Mouse (Mus musculus) duodenum, adult 2 months (tissue): ENCODE measurements around the gene Ankrd11. TPM values are rescaled to one million over a fixed set of nuclear protein-coding genes. Genes with fewer than 3 reads are reported as not detected.

ENCODE experiments used
- polyA plus RNA-seq: library from polyadenylated mRNA; depleted of rRNA; stranded (reverse); fragments of >200 nt; gene quantifications from 2 replicates; pipeline ENCODE4 v1.2.3, GENCODE M21; 2012; ENCODE audit warnings: low replicate concordance; rRNA removed

Ankrd11 gene
- 34.4 and 43.1 TPM in 2 replicates for polyA plus RNA-seq

DNA sequence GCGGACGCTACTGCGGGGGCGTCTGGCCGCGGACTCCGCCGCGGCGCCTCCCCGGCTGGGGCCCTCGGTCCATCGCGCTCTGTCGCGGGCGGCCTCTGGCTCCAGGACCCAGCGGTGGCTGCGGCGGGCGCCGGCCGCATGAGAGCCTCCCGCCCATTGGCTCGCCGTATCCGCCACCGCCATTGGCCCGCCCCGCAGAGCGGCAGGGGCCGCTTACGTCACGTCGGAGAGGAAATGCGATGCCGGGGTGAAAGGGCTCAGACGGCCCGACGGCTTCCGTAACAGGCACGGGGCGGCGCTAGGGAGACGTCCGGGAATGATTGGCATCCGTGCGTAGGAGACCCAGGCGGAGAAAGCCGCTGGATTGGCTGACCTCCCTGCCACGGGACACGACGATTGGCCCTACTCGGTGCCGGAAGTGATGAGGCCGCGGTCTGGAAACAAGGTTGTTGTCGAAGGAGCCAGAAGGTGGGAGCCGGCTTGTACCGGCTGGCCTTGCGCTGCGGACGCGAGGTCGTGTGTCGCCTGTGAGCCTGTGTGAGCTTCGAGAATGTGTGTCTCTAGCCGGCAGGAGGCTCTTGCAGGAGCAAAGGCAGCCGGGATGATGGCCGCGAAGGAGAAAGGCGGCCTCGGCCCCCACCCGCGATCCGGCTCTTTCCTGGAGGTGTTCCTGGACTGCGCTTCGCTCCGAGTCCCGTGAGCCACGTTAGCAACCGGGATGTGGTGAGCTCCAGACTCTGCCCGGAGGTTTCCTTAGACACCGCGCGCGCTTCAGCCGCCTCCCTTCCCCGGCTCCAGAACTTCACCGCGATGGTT, at the start of gene Ankrd11:
Gene Ankrd11 (minus strand): TSS at position 120 of the 816 bp plus-strand sequence.

DNA sequence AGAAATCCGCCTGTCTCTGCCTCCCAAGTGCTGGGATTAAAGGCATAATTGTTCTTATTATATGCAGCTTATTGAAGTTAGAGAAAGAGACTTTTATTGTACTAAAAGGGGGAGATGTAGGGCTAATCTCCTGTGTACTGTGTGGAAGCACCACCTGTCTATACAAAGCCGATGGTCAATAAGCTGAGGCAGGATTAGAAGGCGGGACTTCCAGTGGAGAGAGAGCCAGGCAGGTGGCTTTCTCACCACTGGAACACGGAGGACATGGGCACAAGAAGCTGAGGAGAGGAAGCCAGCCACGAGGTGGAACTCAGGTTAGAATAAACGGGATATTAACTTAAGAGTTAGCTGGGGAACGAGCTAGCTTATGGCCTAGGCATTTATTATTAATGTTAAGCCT, 20.6 kb upstream of the Ankrd11 start, which contains the start of gene Spg7:
Gene Spg7 (plus strand): TSS at position 222 of the 400 bp plus-strand sequence.

DNA sequence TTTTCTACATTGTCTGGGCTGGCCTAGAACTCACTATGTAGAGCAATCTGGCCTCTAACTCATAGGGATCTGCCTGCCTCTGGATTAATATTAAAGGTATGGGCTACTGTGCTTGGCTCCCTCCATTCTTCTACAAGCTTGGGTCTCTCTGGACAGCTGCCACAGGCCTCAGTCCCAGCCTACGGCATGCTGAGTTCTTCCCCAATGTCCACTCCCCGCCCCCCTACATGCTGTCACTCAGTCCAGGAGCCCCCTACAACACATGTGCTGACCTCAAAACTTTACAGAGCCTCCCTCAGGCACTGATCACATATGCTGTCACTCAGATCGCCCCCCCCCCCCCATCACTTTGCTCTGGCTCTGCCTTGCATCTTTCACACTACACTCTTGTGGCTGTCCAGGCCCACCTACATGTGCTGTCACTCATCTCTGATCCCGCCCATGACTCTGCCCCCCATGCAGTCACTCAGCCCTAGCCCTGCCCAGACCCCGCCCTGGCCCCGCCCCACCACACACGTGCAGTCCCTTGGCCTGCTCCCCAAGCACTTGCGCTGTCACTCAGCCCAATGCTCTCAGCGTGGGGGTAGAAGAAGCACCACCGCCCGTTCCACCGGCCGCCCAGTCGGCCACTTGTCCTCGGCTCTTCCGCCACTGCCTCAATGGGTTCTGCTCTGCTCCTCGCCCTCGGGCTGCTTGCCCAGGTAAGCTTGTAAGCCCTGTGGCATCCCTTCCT, 194.1 kb downstream of the Ankrd11 start, which contains the start of gene Cdh15:
Gene Cdh15 (plus strand): TSS at position 138 of the 733 bp plus-strand sequence.

Other genes starting within 250 kb of the Ankrd11 start
- not detected in 2 replicates for gene Cdh15, start 194.3 kb downstream of the Ankrd11 start, polyA plus RNA-seq
- 151 and 211 TPM in 2 replicates for gene Spg7, start 20.7 kb upstream of the Ankrd11 start, polyA plus RNA-seq
- 1,912 and 2,891 TPM in 2 replicates for gene Rpl13, start 60.1 kb upstream of the Ankrd11 start, polyA plus RNA-seq
- gene Cpne7, start 75.1 kb upstream of the Ankrd11 start, polyA plus RNA-seq: 1.0 and 1.5 TPM in 2 replicates
- 0.79 and 2.6 TPM in 2 replicates for gene Sult5a1, start 116.0 kb upstream of the Ankrd11 start, polyA plus RNA-seq
- 120 and 652 TPM in 2 replicates for gene Dpep1, start 144.0 kb upstream of the Ankrd11 start, polyA plus RNA-seq
- 98.3 and 162 TPM in 2 replicates for gene Chmp1a, start 170.5 kb upstream of the Ankrd11 start, polyA plus RNA-seq
- gene Spata33, start 170.6 kb upstream of the Ankrd11 start, polyA plus RNA-seq: 0.11 and 0.25 TPM in 2 replicates
- gene Cdk10, start 182.6 kb upstream of the Ankrd11 start, polyA plus RNA-seq: 35.7 and 43.0 TPM in 2 replicates
- gene Spata2l, start 194.0 kb upstream of the Ankrd11 start, polyA plus RNA-seq: 8.9 and 20.0 TPM in 2 replicates
- gene Zfp276, start 211.9 kb upstream of the Ankrd11 start, polyA plus RNA-seq: 26.1 and 27.8 TPM in 2 replicates
- 77.9 and 100 TPM in 2 replicates for gene Vps9d1, start 212.1 kb upstream of the Ankrd11 start, polyA plus RNA-seq